Mouse (Mus musculus) heart, embryonic 14.5 days (tissue): Measurements from ENCODE around the gene Rrp12. TPM values are rescaled to one million over a fixed set of nuclear protein-coding genes. Genes with fewer than 3 reads are reported as not detected.
A peak's percentile ranks its signal among the peaks of the same experiment; 100 is the strongest.
"Not testable (repeated sequence)": the region's sequence is repeated elsewhere in the genome, so short reads cannot be mapped to it uniquely, and the experiment has no call there.

Experiments used
- ATAC-seq: fragments of 200-750 bp; cut with Nextera tagmentation; 2 replicates; pipeline ENCODE4 v1.8.0; 2017; ENCODE audit warnings: low read depth, moderate TSS enrichment; ENCODE audit not compliant: insufficient number of reproducible peaks, insufficient read depth, low FRiP score
- H3K27ac ChIP-seq, 2 experiments: fragments of 200-500 bp in 1 of 2; fragments of 300-500 bp in 1 of 2; sonication (generic) in 1 of 2; replicated peaks in 1 of 2; 2 replicates each; pipeline ENCODE4 v1.5.1; 2012 to 2014; ENCODE audit warnings: low read depth in 2 of 2, low read length in 2 of 2, control low read depth in 1 of 2, mild to moderate bottlenecking in 1 of 2, mixed read lengths in 1 of 2; ENCODE audit not compliant: control insufficient read depth in 1 of 2, insufficient read depth in 1 of 2
- H3K27me3 ChIP-seq: fragments of 300-500 bp; sonication (generic); 2 replicates; pipeline ENCODE4 v1.6.1; 2014; ENCODE audit warnings: mild to moderate bottlenecking, low read length, control low read depth; ENCODE audit not compliant: control insufficient read depth, insufficient read depth
- H3K36me3 ChIP-seq: fragments of 300-500 bp; sonication (generic); 2 replicates; pipeline ENCODE4 v1.6.1; 2014; ENCODE audit warnings: mild to moderate bottlenecking, control low read depth, low read length, mixed read lengths; ENCODE audit not compliant: control insufficient read depth, insufficient read depth
- H3K4me1 ChIP-seq, 2 experiments: fragments of 200-500 bp in 1 of 2; fragments of 300-500 bp in 1 of 2; sonication (generic) in 1 of 2; 2 replicates each; pipeline ENCODE4 v1.6.1; 2012 to 2014; ENCODE audit warnings: low read length in 2 of 2, control low read depth in 1 of 2, mixed read lengths in 1 of 2; ENCODE audit not compliant: control insufficient read depth in 2 of 2, insufficient read depth in 2 of 2
- H3K4me2 ChIP-seq: fragments of 300-500 bp; sonication (generic); 2 replicates; pipeline ENCODE4 v1.6.1; 2014; ENCODE audit warnings: mild to moderate bottlenecking, low read length
- H3K4me3 ChIP-seq, 2 experiments: fragments of 200-500 bp in 1 of 2; fragments of 300-500 bp in 1 of 2; sonication (generic) in 1 of 2; 2 replicates each; pipeline ENCODE4 v1.5.1; 2012 to 2014; ENCODE audit warnings: low read length in 2 of 2, mild to moderate bottlenecking in 2 of 2, control low read depth in 1 of 2, low read depth in 1 of 2, moderate library complexity in 1 of 2; ENCODE audit not compliant: control insufficient read depth in 1 of 2, insufficient read depth in 1 of 2
- H3K9ac ChIP-seq: fragments of 300-500 bp; sonication (generic); 2 replicates; pipeline ENCODE4 v1.6.1; 2014; ENCODE audit warnings: mild to moderate bottlenecking, low read length
- H3K9me3 ChIP-seq: fragments of 300-500 bp; sonication (generic); 2 replicates; pipeline ENCODE4 v1.6.1; 2016; ENCODE audit warnings: low read length, control low read depth; ENCODE audit not compliant: control insufficient read depth
- WGBS: fragments of 180-500 bp; shearing (Covaris S2); extraction: QIAGEN DNeasy Blood & Tissue Kit; methylation state at CpG from one replicate; pipeline ENCODE4 v1.1.7; 2014; 5-methylcytosine and 5-hydroxymethylcytosine counted together
- polyA plus RNA-seq: library from polyadenylated mRNA; unstranded; fragments of >200 nt; fragmentation: Nextera tagmentation; extraction: Ambion mirVana; gene quantifications from 2 replicates; pipeline ENCODE4 v1.2.1, GENCODE M21; 2014

Rrp12 gene
- polyA plus RNA-seq, 1 experiment from 2014 or later = 5.8 TPM

DNA sequence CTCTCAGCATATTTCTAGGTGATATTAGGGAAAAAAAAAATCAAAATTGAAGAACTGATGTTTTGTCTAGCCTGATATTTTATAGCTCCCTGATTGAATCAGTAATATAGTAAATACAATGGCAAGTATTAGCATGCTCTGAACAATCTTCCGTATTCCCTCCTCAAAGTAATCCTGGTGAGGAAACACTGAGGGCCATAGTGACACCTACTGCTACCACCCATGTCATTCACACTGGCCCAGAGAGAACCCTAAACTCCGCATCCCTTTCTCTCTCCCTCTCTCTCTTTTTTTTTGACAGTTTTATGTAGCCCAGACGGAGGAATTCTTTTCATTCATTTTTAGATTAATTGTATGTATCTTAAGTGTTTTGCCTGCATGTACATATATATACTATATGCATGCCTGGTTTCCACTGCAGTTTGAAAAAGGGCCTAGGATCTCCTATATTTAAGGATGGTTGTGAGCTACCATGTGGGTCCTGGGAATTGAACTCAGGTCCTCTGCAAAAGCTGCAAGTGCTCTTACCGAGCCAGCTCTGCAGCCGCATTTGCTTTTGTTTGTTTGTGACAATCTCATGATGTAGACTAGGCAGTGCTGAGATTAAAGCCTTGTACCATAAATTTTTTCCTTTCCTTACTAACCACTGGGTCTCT lies 24.6 kb upstream of the Rrp12 start:
- 60% methylated on average over 5 of the region's 5 CpGs for WGBS
- H3K4me2 ChIP-seq = no peak overlapping the region
- no peaks in the 10 kb centered on the region for H3K4me1 ChIP-seq
- H3K27ac ChIP-seq = no peak overlapping the region
- H3K9me3 ChIP-seq = no peaks in the 10 kb centered on the region
- no peak overlapping the region for H3K9ac ChIP-seq
- H3K27me3 ChIP-seq = no peaks in the 10 kb centered on the region
- H3K4me3 ChIP-seq = no peak overlapping the region
- H3K36me3 ChIP-seq = peaks cover 85% of the 10 kb centered on the region
- ATAC-seq = no peak

DNA sequence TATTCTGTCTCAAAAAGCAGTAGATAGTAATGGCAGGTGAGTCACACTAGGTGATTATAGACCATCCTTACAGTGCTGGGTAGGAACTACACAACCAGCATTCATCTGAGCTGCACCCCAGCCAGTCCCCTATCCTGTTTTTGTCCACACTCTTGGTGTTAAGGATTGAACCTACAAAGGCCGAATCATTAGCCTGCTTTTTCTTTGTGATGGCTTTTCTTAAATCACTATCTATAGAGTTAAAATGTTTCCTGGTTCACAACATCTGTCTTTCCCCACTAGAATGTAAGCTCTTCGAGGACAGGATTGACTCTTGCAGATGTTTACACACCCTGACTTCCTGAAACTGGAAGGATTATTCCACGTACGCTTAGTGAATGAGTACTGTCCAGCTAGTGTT lies 23.5 kb upstream of the Rrp12 start:
- Histone ChIP-seq H3K4me1 (peaks cover 0 to 4% of the 10 kb centered on the region in 2 experiments; a peak in 2 of 4 replicates), H3K36me3 (peaks cover 85% of the 10 kb centered on the region), H3K4me3 (no peak overlapping the region), H3K27me3 (no peaks in the 10 kb centered on the region), H3K27ac (no peak overlapping the region), H3K9me3 (no peaks in the 10 kb centered on the region), H3K9ac (no peak overlapping the region), H3K4me2 (no peak overlapping the region)
- ATAC-seq = no peak
- WGBS = 66% methylated on average over 4 of the region's 4 CpGs

DNA sequence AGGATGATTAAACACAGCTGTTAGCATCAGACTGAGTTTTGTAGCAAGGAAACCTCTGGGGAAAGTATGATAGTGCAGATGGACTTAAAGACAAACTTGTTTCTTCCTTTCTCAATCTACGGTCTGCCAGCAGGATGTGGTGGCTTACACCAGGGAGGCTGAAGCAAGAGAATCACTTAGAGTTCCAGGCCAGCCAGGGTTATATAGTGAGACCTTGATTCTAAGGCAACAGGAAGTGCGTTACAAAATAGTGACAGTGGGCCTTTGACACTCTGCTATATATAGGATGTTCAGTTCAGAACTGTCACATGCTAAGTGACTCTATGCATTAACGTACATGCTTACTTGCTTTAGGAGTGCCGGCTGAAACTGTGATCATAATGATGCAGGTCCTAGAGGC lies 20.9 kb upstream of the Rrp12 start:
- no peak for ATAC-seq
- H3K4me2 ChIP-seq = no peak overlapping the region
- H3K27me3 ChIP-seq = no peaks in the 10 kb centered on the region
- H3K27ac ChIP-seq = no peak overlapping the region
- no peaks in the 10 kb centered on the region for H3K9me3 ChIP-seq
- WGBS = 85% methylated on average over 4 of the region's 4 CpGs
- peaks cover 66% of the 10 kb centered on the region for H3K36me3 ChIP-seq
- H3K4me3 ChIP-seq = no peak overlapping the region
- peaks cover 4 to 14% of the 10 kb centered on the region in 2 experiments for H3K4me1 ChIP-seq
- no peak overlapping the region for H3K9ac ChIP-seq

DNA sequence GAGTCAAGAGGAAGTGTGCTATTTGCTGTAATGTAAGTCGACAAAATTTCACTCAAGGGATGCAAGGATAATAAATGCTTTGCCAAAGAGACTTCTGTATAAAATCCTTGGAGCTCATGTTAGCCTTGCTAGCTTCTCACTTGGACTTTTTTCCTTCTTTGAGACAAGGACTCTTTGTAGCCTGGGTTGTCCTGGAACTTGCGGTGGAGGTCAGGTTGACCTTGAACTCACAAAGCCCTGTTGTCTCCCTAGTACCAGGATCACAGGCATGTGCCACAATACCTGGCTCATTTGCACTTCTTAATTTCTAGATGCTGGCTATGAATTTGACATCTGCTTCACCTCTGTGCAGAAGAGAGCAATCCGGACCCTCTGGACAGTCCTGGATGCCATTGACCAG lies 19.3 kb upstream of the Rrp12 start:
- WGBS = 68% methylated on average over 3 of the region's 3 CpGs
- Histone ChIP-seq H3K4me3 (peak overlapping the region in 1 of 2 experiments; percentile 98; a peak in 2 of 4 replicates), H3K9me3 (no peaks in the 10 kb centered on the region), H3K27me3 (no peaks in the 10 kb centered on the region), H3K36me3 (peaks cover 54% of the 10 kb centered on the region), H3K9ac (peak overlapping the region; percentile 18; the same call in 1 of the 2 replicates), H3K4me1 (peaks cover 4 to 14% of the 10 kb centered on the region in 2 experiments), H3K4me2 (peak overlapping the region; percentile 77), H3K27ac (peak overlapping the region; percentile 53 to 62; a peak in 2 of 4 replicates)
- ATAC-seq = no peak

- peak overlapping the region in 1 of 2 experiments; percentile 98; a peak in 2 of 4 replicates for H3K4me3 ChIP-seq
- peaks cover 4 to 14% of the 10 kb centered on the region in 2 experiments for H3K4me1 ChIP-seq
- not testable (repeated sequence) for ATAC-seq, H3K9ac ChIP-seq, H3K9me3 ChIP-seq, H3K27me3 ChIP-seq, H3K27ac ChIP-seq
- H3K4me2 ChIP-seq = peak overlapping the region; percentile 77
- H3K36me3 ChIP-seq = peaks cover 48% of the 10 kb centered on the region
Observed at GRCm38 (mm10) chr19:41914592-41914882, 18.6 kb upstream of the Rrp12 start.

GRCm38 (mm10) chr19:41913774-41914591 lies 18.0 kb upstream of the Rrp12 start:
- no peak for ATAC-seq
- peak overlapping the region; percentile 77 for H3K4me2 ChIP-seq

DNA sequence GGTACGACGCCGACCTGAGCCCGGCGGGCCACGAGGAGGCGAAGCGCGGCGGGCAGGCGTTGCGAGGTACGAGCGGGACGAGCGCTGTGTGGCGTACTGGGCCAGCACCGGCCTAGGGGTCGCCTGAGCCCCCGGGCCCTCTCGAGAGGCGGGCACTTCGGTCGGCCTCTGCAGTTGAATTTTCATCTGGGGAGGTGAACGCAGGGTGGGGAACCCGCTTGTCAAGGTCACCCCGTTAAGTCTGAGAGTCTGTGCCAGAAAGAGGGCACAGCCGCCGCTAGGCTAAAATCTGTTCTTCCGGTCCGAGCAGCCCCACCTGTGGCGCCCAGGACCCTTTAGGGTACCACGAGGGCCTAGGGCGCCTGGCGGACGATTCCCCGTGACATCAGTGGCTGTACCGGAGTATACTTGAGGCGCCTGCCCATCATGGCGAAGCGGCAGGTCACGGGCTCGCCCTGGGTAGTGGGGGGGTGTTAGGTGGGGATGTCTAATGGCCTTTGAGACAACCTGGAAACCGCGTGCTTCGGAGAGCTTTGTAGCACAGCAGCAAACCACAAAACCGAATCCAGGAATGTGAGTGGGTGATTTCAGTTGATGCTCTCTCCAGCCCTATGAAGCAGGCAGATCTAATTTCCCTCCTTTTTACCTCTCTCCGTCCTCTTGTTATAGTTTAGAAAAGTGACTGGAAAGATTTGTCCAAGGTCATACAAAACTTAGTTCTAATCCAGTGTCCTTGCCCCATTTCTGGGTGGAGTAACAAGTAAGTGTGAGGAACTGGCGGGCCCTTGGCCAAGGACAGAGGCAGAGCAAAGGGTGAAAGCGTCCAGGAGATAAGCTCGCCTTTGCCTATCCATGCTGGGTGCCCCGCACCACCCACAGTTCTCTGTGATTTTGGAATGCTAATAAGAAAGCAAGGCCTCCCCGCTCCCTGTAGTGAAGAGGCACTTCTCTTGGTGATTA lies 16.4 kb upstream of the Rrp12 start:
- Histone ChIP-seq H3K4me2 (peak overlapping the region; percentile 77), H3K9ac (peak overlapping the region; percentile 100), H3K27me3 (no peaks in the 10 kb centered on the region), H3K9me3 (no peaks in the 10 kb centered on the region), H3K36me3 (peaks cover 35% of the 10 kb centered on the region), H3K4me3 (peak overlapping the region; percentile 98 to 99), H3K27ac (peak overlapping the region; percentile 97 to 98), H3K4me1 (peaks cover 5 to 16% of the 10 kb centered on the region in 2 experiments)
- ATAC-seq = peak; percentile 62
- 2% methylated on average over 50 of the region's 53 CpGs for WGBS

More at GRCm38 (mm10) chr19:41913774-41914591, 18.0 kb upstream of the Rrp12 start:
- Histone ChIP-seq H3K27me3 (no peaks in the 10 kb centered on the region), H3K27ac (peak overlapping the region in 1 of 2 experiments; percentile 97; a peak in 2 of 4 replicates), H3K9me3 (no peaks in the 10 kb centered on the region), H3K4me1 (peaks cover 4 to 14% of the 10 kb centered on the region in 2 experiments), H3K9ac (peak overlapping the region; percentile 100), H3K4me3 (peak overlapping the region; percentile 98 to 99), H3K36me3 (peaks cover 42% of the 10 kb centered on the region)
- whole genome bisulfite sequencing = 23% methylated on average over 6 of the region's 6 CpGs
